Mouse (Mus musculus): ENCODE data around the gene Mdm2. TPM values are rescaled to one million over a fixed set of nuclear protein-coding genes. Genes with fewer than 3 reads are reported as not detected.

Mdm2 gene
- total and polyA plus RNA-seq, 2 experiments, result 18.2 to 24.6 TPM

DNA sequence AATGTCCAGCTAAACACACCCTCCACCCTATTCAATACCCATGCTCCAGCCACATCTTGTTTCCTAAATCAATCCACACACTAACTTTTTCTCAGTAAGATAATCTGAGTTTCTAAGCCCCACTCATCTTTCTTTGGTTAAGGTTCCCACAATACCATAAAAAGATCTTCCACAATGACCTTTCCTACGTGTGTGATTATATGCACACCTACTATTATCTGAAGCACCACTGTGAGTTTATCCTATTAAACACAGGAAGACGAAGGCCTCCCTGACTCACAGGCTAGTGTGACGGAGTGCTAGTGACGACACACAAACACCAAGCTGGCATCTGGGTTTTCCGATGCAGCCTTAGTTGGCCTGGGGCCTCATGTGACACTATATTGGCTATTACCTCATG is 17.6 kb downstream of the Mdm2 start:
- no peak for DNase-seq (ENCODE audit: extremely low read depth, low read depth, low spot score)
- no peak overlapping the region for H3K27ac ChIP-seq (replicated peaks; ENCODE audit: insufficient read depth, low read depth, low read length)
- H3K4me3 ChIP-seq (ENCODE audit: insufficient read depth, low read depth, low read length), result no peak overlapping the region
- no peak overlapping the region for H3K9ac ChIP-seq (ENCODE audit: low read depth, low read length)
- TF ChIP-seq POLR2A (IDR thresholded peaks at IDR 0.05; ENCODE audit: extremely low read depth, insufficient read depth, low read length) (no peak), CTCF (IDR thresholded peaks at IDR 0.05; ENCODE audit: low read depth, low read length) (no peak)
- 89% methylated on average over 5 of the region's 5 CpGs for WGBS
- H3K36me3 ChIP-seq (ENCODE audit: control insufficient read depth, insufficient read depth, low read length), result peaks cover 74% of the 10 kb centered on the region
- no peaks in the 10 kb centered on the region for H3K27me3 ChIP-seq (ENCODE audit: control insufficient read depth, insufficient read depth, low read length)
- H3K79me2 ChIP-seq (ENCODE audit: control insufficient read depth, insufficient read depth, low read length), result 0 out of 2 replicates have a peak, but pooled peaks cover 3% of the 10 kb centered on the region
- no peaks in the 10 kb centered on the region for H3K4me1 ChIP-seq (ENCODE audit: control insufficient read depth, insufficient read depth, low read length)

DNA sequence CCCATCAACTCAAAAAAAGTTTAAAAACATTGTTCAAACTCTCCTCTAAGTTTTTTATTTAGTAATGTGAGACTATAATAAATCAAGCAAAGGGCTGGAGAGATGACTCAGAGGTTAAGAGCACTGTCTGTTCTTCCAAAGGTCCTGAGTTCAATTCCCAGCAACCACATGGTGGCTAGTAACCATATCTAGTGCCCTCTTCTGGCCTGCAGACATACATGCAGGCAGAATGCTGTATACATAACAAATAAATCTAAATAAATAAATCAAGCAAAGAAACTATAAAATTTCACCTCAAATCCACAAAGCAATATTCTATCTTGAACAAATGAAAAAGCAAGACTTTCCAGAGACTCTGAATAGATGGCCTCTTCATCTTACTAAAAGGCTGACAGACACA is 18.4 kb downstream of the Mdm2 start:
- Histone ChIP-seq H3K27me3 (ENCODE audit: control insufficient read depth, insufficient read depth, low read length) (no peaks in the 10 kb centered on the region), H3K4me1 (ENCODE audit: control insufficient read depth, insufficient read depth, low read length) (no peaks in the 10 kb centered on the region), H3K4me3 (ENCODE audit: insufficient read depth, low read depth, low read length) (no peak overlapping the region), H3K36me3 (ENCODE audit: control insufficient read depth, insufficient read depth, low read length) (peaks cover 68% of the 10 kb centered on the region), H3K79me2 (ENCODE audit: control insufficient read depth, insufficient read depth, low read length) (0 out of 2 replicates have a peak, but pooled peaks cover 3% of the 10 kb centered on the region), H3K27ac (replicated peaks; ENCODE audit: insufficient read depth, low read depth, low read length) (no peak overlapping the region), H3K9ac (ENCODE audit: low read depth, low read length) (no peak overlapping the region)
- TF ChIP-seq CTCF (IDR thresholded peaks at IDR 0.05; ENCODE audit: low read depth, low read length), result no peak
- no peak for TF ChIP-seq POLR2A (IDR thresholded peaks at IDR 0.05; ENCODE audit: extremely low read depth, insufficient read depth, low read length)
- no peak for DNase-seq (ENCODE audit: extremely low read depth, low read depth, low spot score)

DNA sequence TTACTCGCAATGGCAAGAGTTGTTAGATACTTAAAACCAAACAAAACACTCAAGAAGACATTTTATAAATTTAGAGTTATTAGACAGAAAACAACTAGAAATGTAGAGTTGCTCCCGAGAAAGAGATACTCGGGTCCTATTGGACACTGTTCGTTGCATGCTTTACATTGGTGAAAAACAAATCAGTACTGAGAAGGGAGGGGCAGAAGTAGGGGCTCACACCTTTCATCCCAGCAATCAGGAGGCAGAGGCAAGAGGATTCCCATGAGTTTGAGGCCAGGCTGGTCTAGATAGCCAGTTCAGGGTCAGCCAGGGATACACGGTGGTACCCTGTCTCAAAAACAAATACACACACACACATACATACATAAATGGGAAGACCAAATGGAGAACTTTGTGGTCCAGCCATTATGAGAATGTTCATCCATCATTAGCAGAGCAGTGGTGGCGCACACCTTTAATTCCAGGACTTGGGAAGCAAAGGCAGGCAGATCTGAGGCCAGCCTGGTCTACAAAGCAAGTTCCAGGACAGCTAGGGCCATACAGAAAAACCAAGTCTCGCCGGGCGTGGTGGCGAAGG is 19.1 kb downstream of the Mdm2 start:
- Histone ChIP-seq H3K27me3 (ENCODE audit: control insufficient read depth, insufficient read depth, low read length) (no peaks in the 10 kb centered on the region), H3K79me2 (ENCODE audit: control insufficient read depth, insufficient read depth, low read length) (0 out of 2 replicates have a peak, but pooled peaks cover 3% of the 10 kb centered on the region), H3K36me3 (ENCODE audit: control insufficient read depth, insufficient read depth, low read length) (peaks cover 61% of the 10 kb centered on the region), H3K4me1 (ENCODE audit: control insufficient read depth, insufficient read depth, low read length) (no peaks in the 10 kb centered on the region), H3K27ac (replicated peaks; ENCODE audit: insufficient read depth, low read depth, low read length) (no peak overlapping the region), H3K9ac (ENCODE audit: low read depth, low read length) (no peak overlapping the region), H3K4me3 (ENCODE audit: insufficient read depth, low read depth, low read length) (no peak overlapping the region)
- TF ChIP-seq POLR2A (IDR thresholded peaks at IDR 0.05; ENCODE audit: extremely low read depth, insufficient read depth, low read length) (no peak), CTCF (IDR thresholded peaks at IDR 0.05; ENCODE audit: low read depth, low read length) (no peak)
- no peak for DNase-seq (ENCODE audit: extremely low read depth, low read depth, low spot score)
- WGBS, result 90% methylated on average over 10 of the region's 10 CpGs

DNA sequence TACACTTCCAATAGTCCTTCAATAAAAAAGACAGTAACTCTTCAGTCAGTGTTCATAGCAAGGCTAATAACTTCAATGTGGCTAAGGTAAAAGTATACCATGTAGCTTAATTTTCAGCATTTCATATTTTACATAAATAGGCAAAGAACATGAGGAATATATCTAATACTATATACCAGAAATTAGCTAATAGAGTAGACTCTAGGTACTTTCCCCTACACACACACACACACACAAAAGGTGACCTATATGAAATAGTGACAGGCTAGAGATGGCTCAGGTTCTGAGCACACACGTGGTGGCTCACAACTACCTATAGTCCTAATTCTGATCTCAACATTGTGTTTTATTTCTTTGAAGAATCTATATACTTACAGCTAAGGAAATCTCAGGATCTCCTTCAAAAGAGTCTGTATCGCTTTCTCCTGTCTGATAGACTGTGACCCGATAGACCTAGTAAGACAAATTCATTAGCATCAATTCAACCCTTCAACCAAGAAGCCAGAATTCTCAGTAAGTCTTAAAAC is 19.7 kb downstream of the Mdm2 start:
- no peak for DNase-seq (ENCODE audit: extremely low read depth, low read depth, low spot score)
- H3K27ac ChIP-seq (replicated peaks; ENCODE audit: insufficient read depth, low read depth, low read length), result no peak overlapping the region
- no peak overlapping the region for H3K9ac ChIP-seq (ENCODE audit: low read depth, low read length)
- WGBS, result 91% methylated on average over 3 of the region's 3 CpGs
- peaks cover 56% of the 10 kb centered on the region for H3K36me3 ChIP-seq (ENCODE audit: control insufficient read depth, insufficient read depth, low read length)
- no peaks in the 10 kb centered on the region for H3K4me1 ChIP-seq (ENCODE audit: control insufficient read depth, insufficient read depth, low read length)
- no peaks in the 10 kb centered on the region for H3K79me2 ChIP-seq (ENCODE audit: control insufficient read depth, insufficient read depth, low read length)
- TF ChIP-seq CTCF (IDR thresholded peaks at IDR 0.05; ENCODE audit: low read depth, low read length) (no peak), POLR2A (IDR thresholded peaks at IDR 0.05; ENCODE audit: extremely low read depth, insufficient read depth, low read length) (no peak)
- H3K4me3 ChIP-seq (ENCODE audit: insufficient read depth, low read depth, low read length), result no peak overlapping the region
- no peaks in the 10 kb centered on the region for H3K27me3 ChIP-seq (ENCODE audit: control insufficient read depth, insufficient read depth, low read length)

DNA sequence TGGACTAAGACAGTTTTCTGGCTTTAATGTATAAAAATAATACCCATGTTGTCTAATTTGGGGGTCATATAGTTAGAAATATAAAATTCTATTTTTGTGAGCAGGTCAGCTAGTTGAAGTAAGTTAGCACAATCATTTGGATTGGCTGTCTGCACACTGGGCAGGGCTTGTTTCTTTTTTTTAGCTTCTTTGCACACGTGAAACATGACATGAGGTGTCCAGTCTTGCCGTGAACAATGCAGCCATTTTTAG is 20.5 kb downstream of the Mdm2 start:
- Histone ChIP-seq H3K27ac (replicated peaks; ENCODE audit: insufficient read depth, low read depth, low read length) (no peak overlapping the region), H3K36me3 (ENCODE audit: control insufficient read depth, insufficient read depth, low read length) (peaks cover 48% of the 10 kb centered on the region), H3K4me1 (ENCODE audit: control insufficient read depth, insufficient read depth, low read length) (no peaks in the 10 kb centered on the region), H3K4me3 (ENCODE audit: insufficient read depth, low read depth, low read length) (no peak overlapping the region), H3K79me2 (ENCODE audit: control insufficient read depth, insufficient read depth, low read length) (no peaks in the 10 kb centered on the region), H3K27me3 (ENCODE audit: control insufficient read depth, insufficient read depth, low read length) (no peaks in the 10 kb centered on the region), H3K9ac (ENCODE audit: low read depth, low read length) (no peak overlapping the region)
- DNase-seq (ENCODE audit: extremely low read depth, low read depth, low spot score), result no peak
- TF ChIP-seq CTCF (IDR thresholded peaks at IDR 0.05; ENCODE audit: low read depth, low read length) (no peak), POLR2A (IDR thresholded peaks at IDR 0.05; ENCODE audit: extremely low read depth, insufficient read depth, low read length) (no peak)
- 82% methylated on average over 2 of the region's 2 CpGs for WGBS

DNA sequence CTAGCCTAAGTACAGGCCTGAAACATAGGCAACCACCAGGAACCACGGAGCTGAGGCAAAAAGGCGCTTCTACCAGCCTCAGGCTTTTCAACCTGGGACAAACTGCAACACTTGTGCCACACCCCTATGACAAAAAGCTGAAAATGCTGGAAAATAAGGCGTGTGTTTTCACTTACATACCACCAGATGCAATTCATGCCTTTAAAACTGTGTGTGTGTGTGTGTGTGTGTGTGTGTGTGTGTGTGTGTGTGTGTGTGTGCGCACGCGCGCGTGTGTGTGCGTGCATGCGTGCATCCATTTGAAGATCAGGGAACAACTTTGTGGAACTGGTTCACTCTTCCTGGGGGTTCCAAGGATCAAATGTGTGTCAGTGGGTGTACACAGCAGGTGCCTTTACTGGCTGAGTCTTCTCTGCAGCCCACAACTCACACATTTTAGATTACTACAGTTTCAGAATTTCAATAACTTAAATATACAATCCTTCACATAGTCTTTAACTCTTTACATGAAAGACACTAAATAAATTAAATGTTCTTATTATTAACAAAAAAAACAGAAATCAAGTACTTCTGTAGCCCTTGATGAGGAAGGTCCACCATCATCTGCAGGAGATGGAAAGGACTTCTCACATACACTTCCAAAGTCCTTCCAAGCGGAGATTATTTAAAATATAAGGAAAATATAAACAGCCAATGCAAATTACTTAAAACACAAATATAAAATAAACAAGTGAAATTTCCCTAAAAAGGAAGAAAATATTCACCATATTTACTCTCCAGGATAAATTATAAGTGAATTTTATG is 21.1 kb downstream of the Mdm2 start:
- 95% methylated on average over 11 of the region's 11 CpGs for WGBS
- H3K27me3 ChIP-seq (ENCODE audit: control insufficient read depth, insufficient read depth, low read length), result no peaks in the 10 kb centered on the region
- peaks cover 43% of the 10 kb centered on the region for H3K36me3 ChIP-seq (ENCODE audit: control insufficient read depth, insufficient read depth, low read length)
- no peak for DNase-seq (ENCODE audit: extremely low read depth, low read depth, low spot score)
- H3K4me1 ChIP-seq (ENCODE audit: control insufficient read depth, insufficient read depth, low read length), result no peaks in the 10 kb centered on the region
- no peak overlapping the region for H3K4me3 ChIP-seq (ENCODE audit: insufficient read depth, low read depth, low read length)
- no peak overlapping the region for H3K9ac ChIP-seq (ENCODE audit: low read depth, low read length)
- no peak overlapping the region for H3K27ac ChIP-seq (replicated peaks; ENCODE audit: insufficient read depth, low read depth, low read length)
- no peaks in the 10 kb centered on the region for H3K79me2 ChIP-seq (ENCODE audit: control insufficient read depth, insufficient read depth, low read length)
- TF ChIP-seq POLR2A (IDR thresholded peaks at IDR 0.05; ENCODE audit: extremely low read depth, insufficient read depth, low read length) (no peak), CTCF (IDR thresholded peaks at IDR 0.05; ENCODE audit: low read depth, low read length) (no peak)
